Mouse (Mus musculus) heart, postnatal 25 days (tissue): ENCODE results near the gene Angel2. TPM values are rescaled to one million over a fixed set of nuclear protein-coding genes. Genes with fewer than 3 reads are reported as not detected.

Experiments
- DNase-seq: peaks from one replicate; pipeline ENCODE4 v3.0.0; 2022; ENCODE audit warnings: low spot score
- intact Hi-C: fragments of 180-260 bp; cut with DNase I; formaldehyde crosslinking; loops from one replicate; pipeline ENCODE4 v1.15.1; 2025
- total RNA-seq, 2 experiments: library from RNA; stranded (reverse); gene quantifications; 2 replicates each; pipeline ENCODE4 v1.2.3; 2021

Gene Angel2
- total RNA-seq, 2 experiments from 2014 or later, result 26.6 to 28.3 TPM

DNA sequence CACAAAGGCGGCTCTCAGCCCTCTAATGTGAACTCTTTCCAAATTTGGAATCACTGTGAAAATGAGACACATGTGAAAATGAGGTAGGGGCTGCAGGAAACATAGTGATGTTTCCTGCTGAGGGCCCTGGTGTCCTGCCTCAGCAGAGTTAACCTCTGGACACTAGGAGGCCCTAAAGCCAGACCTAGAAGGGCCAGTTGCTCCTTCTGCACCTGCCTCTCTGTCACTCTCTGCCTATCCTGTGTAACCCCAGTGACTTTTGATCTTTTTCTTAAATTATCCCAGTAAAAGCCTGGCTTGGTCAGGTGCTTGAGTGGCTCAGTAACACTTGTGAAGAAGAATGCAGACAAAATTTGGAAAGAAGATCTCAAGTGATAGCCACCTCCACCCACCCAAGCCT is 49.9 kb downstream of the Angel2 start:
- intact Hi-C loops, result no loop called here

GRCm38 (mm10) chr1:190976887-190977573 is 52.1 kb downstream of the Angel2 start:
- DNase-seq, result no peak

More for the DNA sequence above, 49.9 kb downstream of the Angel2 start:
- DNase-seq, result no peak

DNA sequence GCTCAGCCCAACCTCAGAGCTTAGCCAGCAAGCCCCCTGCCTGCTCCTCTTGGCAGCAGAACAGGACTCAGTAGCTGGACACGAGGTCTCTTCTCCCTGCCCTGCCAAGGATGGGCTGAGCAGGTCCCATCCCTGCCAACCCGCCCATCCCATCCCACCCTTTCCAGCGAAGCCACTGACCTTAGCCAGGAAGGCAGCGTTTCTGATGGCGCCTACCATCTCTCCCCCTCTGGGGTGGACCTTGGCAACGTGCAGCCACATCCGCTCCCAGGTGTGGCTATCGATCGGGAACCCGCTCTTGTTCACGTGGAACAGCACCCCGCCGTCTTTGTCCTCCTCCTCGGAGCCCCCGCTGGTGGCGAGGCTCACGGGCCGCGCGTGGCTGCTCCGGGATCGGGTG is 53.1 kb downstream of the Angel2 start:
- intact Hi-C loops, result no loop called here
- no peak for DNase-seq

More at GRCm38 (mm10) chr1:190976887-190977573, 52.1 kb downstream of the Angel2 start:
- intact Hi-C loops, result no loop called here

GRCm38 (mm10) chr1:190978511-190979073 is 53.7 kb downstream of the Angel2 start:
- intact Hi-C loops, result no loop called here

DNA sequence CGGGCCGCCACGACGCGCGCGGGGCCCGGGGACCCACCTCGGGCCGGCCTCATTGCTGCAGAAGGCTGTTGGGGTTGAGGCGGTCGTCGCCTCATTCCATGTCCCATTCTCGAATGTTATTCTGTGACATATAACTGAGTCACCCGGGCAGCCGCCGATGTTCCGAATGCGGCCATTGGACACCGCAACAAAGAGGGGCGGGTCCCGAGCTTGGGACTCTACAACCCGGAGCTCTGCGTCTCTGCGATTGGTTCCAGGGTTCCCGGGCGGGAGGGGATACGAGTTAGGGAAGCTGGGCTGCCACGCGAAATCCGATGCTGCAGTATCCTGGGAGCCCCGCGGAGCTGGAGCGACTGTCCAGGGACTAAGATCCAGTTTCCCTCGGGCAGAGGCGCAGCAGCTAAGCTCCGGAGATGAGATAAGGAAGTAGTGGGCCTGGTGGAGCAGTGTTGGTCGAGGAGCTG is 54.2 kb downstream of the Angel2 start, which contains the start of gene Vash2:
Gene Vash2, minus strand, starts transcription at position 197 of the 464 bp plus-strand sequence.
- DNase-seq, result peak; percentile 79
- intact Hi-C loops, result no loop called here

More at GRCm38 (mm10) chr1:190978511-190979073, 53.7 kb downstream of the Angel2 start:
- DNase-seq, result no peak

GRCm38 (mm10) chr1:190980470-190980869 is 55.6 kb downstream of the Angel2 start:
- intact Hi-C loops, result no loop called here
- no peak for DNase-seq

DNA sequence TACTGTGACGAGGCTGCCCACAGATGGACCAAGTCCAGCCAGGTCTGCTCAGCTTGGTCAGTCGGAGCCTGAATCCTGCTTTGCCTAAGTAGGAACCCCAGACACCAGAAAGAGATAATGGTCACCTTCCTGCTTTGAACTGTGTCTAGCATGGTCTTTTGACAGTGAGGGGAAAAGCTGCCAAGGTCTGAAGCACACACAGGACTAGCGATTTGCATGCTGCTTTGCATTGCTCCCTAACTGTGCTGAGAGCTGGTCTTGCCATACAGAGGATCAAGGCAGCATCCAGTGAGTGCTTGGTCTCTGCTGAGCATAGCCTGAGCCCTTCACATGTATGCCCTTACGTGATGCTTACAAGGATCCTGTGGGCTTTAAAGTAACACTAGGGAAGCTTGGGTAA is 56.5 kb downstream of the Angel2 start:
- intact Hi-C loops, result no loop called here
- no peak for DNase-seq

GRCm38 (mm10) chr1:190989437-190990082 is 64.6 kb downstream of the Angel2 start:
- intact Hi-C loops, result no loop called here
- DNase-seq, result no peak

DNA sequence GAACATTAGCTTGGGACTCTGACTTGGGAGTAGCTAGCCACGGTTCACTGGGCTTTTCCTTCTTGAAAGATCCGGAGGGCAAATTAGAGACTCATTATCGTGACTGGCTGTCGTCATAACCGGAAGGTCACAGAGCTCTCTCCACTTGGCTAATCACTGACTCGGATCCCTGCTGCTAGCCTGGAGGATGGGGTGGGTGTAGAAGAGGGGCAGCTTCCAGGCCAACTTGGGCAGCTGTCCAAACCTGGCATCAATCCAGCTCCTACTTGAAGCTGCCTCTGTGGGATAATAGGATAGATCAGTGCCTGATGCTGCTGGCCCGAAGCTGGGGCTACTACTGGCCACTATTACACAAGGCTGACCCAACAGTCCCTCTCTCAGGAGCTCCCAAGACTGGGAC is 70.6 kb downstream of the Angel2 start:
- DNase-seq, result peak; percentile 35
- intact Hi-C loops, result no loop called here

- no peak for DNase-seq
Observed at GRCm38 (mm10) chr1:190996346-190996877, 71.5 kb downstream of the Angel2 start.

More at GRCm38 (mm10) chr1:190996346-190996877, 71.5 kb downstream of the Angel2 start:
- intact Hi-C loops, result no loop called here

Other genes with a start within 250 kb of the Angel2 start
- 10 to 100 TPM; 16.6 to 16.9 TPM for gene Rps6kc1, start 13.3 kb upstream of the Angel2 start, total RNA-seq
- gene Vash2, start 54.2 kb downstream of the Angel2 start, total RNA-seq, result under 1 TPM; 0.62 to 0.64 TPM
- 1 to 10 TPM; 5.3 to 5.5 TPM for gene Flvcr1, start 101.0 kb downstream of the Angel2 start, total RNA-seq
- not detected for gene Spata45, start 111.5 kb downstream of the Angel2 start, total RNA-seq
- gene Tatdn3, start 137.8 kb downstream of the Angel2 start, total RNA-seq, result 10 to 100 TPM; 13.2 to 16.9 TPM
- gene Nsl1, start 137.9 kb downstream of the Angel2 start, total RNA-seq, result under 1 TPM; 0.16 to 0.22 TPM
- gene Batf3, start 172.7 kb downstream of the Angel2 start, total RNA-seq, result under 1 TPM; 0.83 to 0.89 TPM
- not detected for gene Fam71a, start 239.7 kb downstream of the Angel2 start, total RNA-seq